In the genomic region with DNA sequence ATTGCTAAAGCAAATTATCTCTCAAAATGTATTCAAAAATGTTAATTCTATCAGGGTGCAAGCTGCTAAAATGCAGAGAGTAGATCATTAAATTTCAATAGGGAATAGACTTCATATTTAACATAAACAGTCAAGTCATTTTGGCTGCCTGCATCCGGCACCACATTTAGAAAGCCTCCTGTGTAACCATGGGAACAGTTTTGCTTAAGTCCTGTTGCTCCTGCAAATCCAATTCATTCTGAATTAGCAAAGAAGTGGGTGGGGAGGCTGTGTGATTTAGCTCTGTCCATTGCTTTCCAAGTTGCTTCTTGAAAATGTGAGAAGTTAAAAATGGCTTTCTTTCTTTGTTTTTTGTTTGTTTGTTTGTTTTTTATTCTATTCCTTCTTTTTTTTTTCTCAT, we compare ENCODE assay signal across 14 mouse cellular contexts.
A peak's percentile ranks its signal among the peaks of the same experiment; 100 is the strongest.
DNase-seq lines count a peak whose midpoint lies in the region; ATAC-seq and TF ChIP-seq lines count a peak whose summit lies in the region.
"Had no signal": no experiment of that assay in that cellular context is flagged by ENCODE, and none has a peak within 500 bp of the region (broad histone marks: within the 10 kb centered on the region; RNA-seq: fewer than 3 reads in every experiment).

No protein-coding gene starts in this region.

- no peaks in the 10 kb centered on the region for H3K36me3 ChIP-seq in midbrain, postnatal 0 days (ENCODE audit: insufficient read depth, low read length)
- no peaks in the 10 kb centered on the region for H3K36me3 ChIP-seq in liver, embryonic 12.5 days
- no peaks in the 10 kb centered on the region for H3K36me3 ChIP-seq in kidney, embryonic 16.5 days (ENCODE audit: insufficient read depth, low read length)
- H3K36me3 ChIP-seq: heart, embryonic 15.5 days had no signal

- no peak overlapping the region for H3K27ac ChIP-seq in midbrain, postnatal 0 days (ENCODE audit: low read depth, low read length)
- H3K27ac ChIP-seq in liver, embryonic 12.5 days, result no peak overlapping the region
- no peak overlapping the region for H3K27ac ChIP-seq in kidney, embryonic 16.5 days (ENCODE audit: low read length)
- H3K27ac ChIP-seq: heart, embryonic 15.5 days; stomach, postnatal 0 days had no signal

- H3K4me2 ChIP-seq in midbrain, postnatal 0 days (ENCODE audit: low read depth, low read length, poor library complexity, severe bottlenecking), result no peak overlapping the region
- no peak overlapping the region for H3K4me2 ChIP-seq in liver, embryonic 12.5 days
- H3K4me2 ChIP-seq in kidney, embryonic 16.5 days (replicated peaks; ENCODE audit: low read depth, low read length), result no peak overlapping the region
- H3K4me2 ChIP-seq: heart, embryonic 15.5 days had no signal

- WGBS in midbrain, postnatal 0 days, result 3% methylated on average over 1 of the region's 1 CpGs
- 62% methylated on average over 1 of the region's 1 CpGs for WGBS in liver, embryonic 12.5 days (ENCODE audit: insufficient replicate concordance)
- WGBS in kidney, embryonic 16.5 days, result 58% methylated on average over 1 of the region's 1 CpGs

- no peak for TF ChIP-seq CTCF in midbrain, postnatal 0 days (IDR thresholded peaks at IDR 0.05)

- H3K4me3 ChIP-seq in midbrain, postnatal 0 days (ENCODE audit: low read depth, low read length), result no peak overlapping the region
- no peak overlapping the region for H3K4me3 ChIP-seq in liver, embryonic 12.5 days
- H3K4me3 ChIP-seq in kidney, embryonic 16.5 days (ENCODE audit: low read length), result no peak overlapping the region
- H3K4me3 ChIP-seq: heart, embryonic 15.5 days had no signal

- no peak for DNase-seq in frontal cortex, postnatal 25 days (ENCODE audit: low spot score in 2 of 2)
- DNase-seq in MN1 (ENCODE audit: low spot score), result peak; percentile 34
- peak; percentile 11 to 21 for DNase-seq in frontal cortex, postnatal 10 days (ENCODE audit: low spot score in 2 of 2)
- peak; percentile 50 for DNase-seq in midbrain, postnatal 0 days (ENCODE audit: low spot score)
- no peak for DNase-seq in thymus, postnatal 25 days
- DNase-seq: cerebellum, postnatal 36 days; gastrocnemius, postnatal 36 days; lung, adult 2 months had no signal

- H3K27me3 ChIP-seq in midbrain, postnatal 0 days (ENCODE audit: insufficient read depth, low read length), result no peaks in the 10 kb centered on the region
- H3K27me3 ChIP-seq in liver, embryonic 12.5 days (replicated peaks), result no peaks in the 10 kb centered on the region
- H3K27me3 ChIP-seq in kidney, embryonic 16.5 days (ENCODE audit: insufficient read depth, low read length), result no peaks in the 10 kb centered on the region
- H3K27me3 ChIP-seq: heart, embryonic 15.5 days had no signal

- peak; percentile 98 for ATAC-seq in frontal cortex, adult (ENCODE audit: low TSS enrichment)
- ATAC-seq in midbrain, postnatal 0 days (ENCODE audit: low FRiP score), result no peak
- ATAC-seq in liver, embryonic 12.5 days, result no peak
- ATAC-seq in kidney, embryonic 16.5 days (ENCODE audit: low FRiP score, low TSS enrichment), result no peak
- ATAC-seq: hindbrain, embryonic 16.5 days had no signal

- H3K4me1 ChIP-seq in midbrain, postnatal 0 days (ENCODE audit: insufficient read depth, low read length), result no peaks in the 10 kb centered on the region
- no peaks in the 10 kb centered on the region for H3K4me1 ChIP-seq in liver, embryonic 12.5 days
- no peaks in the 10 kb centered on the region for H3K4me1 ChIP-seq in kidney, embryonic 16.5 days (ENCODE audit: insufficient read depth, low read length)
- H3K4me1 ChIP-seq: heart, embryonic 15.5 days had no signal

- H3K9ac ChIP-seq in midbrain, postnatal 0 days (replicated peaks; ENCODE audit: low read length, poor library complexity, severe bottlenecking), result no peak overlapping the region
- H3K9ac ChIP-seq in liver, embryonic 12.5 days, result no peak overlapping the region
- no peak overlapping the region for H3K9ac ChIP-seq in kidney, embryonic 16.5 days (replicated peaks; ENCODE audit: low read length)
- H3K9ac ChIP-seq: heart, embryonic 15.5 days had no signal

- H3K9me3 ChIP-seq in midbrain, postnatal 0 days (ENCODE audit: low read length), result no peaks in the 10 kb centered on the region
- no peaks in the 10 kb centered on the region for H3K9me3 ChIP-seq in liver, embryonic 12.5 days (replicated peaks)
- H3K9me3 ChIP-seq in kidney, embryonic 16.5 days (ENCODE audit: low read length), result no peaks in the 10 kb centered on the region
- H3K9me3 ChIP-seq: heart, embryonic 15.5 days had no signal

Comparison
In these comparisons a context has a peak if more than half of its experiments do, and no peak if none do; other contexts are left out.
1. DNase-seq: peak in MN1 (single experiment), frontal cortex, postnatal 10 days (2 of 2) and midbrain, postnatal 0 days (single experiment); none in frontal cortex, postnatal 25 days (0 of 2) and thymus, postnatal 25 days (single experiment).